Mouse (Mus musculus): ENCODE measurements around the gene 5730480H06Rik. TPM values are rescaled to one million over a fixed set of nuclear protein-coding genes. Genes with fewer than 3 reads are reported as not detected.

Gene 5730480H06Rik
- polyA plus RNA-seq (2021): 14.1 TPM

DNA sequence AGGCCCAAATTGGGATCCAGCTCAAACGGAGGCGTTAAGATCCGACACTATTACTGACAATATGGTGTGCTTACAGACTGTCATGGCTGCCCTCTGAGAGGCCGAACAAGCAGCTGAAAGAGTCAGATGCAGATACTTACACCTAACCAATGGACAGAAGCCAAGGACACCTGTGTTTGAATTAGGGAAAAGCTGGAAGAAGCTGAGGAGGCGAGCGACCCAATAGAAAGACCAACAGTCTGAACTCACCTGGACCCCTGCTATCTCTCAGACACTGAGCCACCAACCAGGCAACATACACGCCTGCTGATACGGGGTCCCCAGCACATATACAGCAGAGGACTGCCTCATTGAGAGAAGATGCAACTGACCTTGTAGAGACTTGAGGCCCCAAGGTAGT, at the start of gene 5730480H06Rik:
Gene 5730480H06Rik, plus strand, starts transcription at position 301 of the 400 bp plus-strand sequence.
- POLR2A ChIA-PET: no interaction called here

DNA sequence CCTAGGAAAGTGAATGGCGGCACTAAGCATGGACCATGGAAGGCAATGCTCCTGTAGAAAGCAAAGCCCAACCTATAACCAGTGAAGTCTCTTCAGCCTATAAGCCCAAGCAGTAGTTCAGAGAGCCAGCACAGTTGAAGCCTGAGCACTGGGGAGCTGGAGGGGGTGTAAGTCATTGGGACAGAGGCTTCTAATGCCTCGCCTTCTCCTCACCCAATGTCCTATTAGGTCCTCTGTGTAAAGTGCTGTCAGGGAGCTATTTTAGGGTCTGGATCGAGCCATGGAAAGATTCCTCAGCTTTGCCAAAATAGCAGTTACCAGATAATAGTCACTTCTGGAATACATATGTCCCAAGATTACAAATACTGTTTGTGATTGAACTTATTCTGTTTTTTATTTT, 26.6 kb upstream of the 5730480H06Rik start:
- DNase-seq (ENCODE audit: low read depth, low spot score): no peak
- ATAC-seq: no peak
- peaks cover 3% of the 10 kb centered on the region for H3K27me3 ChIP-seq
- ChIA-PET CTCF (no interaction called here), POLR2A (no interaction called here)
- in situ Hi-C loops (cut with MboI; ENCODE audit: low pct_unique_long_range_greater_than_20kb): no loop called here
- TF ChIP-seq CTCF (IDR thresholded peaks at IDR 0.05): no peak

More for the DNA sequence above, at the start of gene 5730480H06Rik:
- TF ChIP-seq CTCF (IDR thresholded peaks at IDR 0.05): no peak
- DNase-seq (ENCODE audit: low read depth, low spot score) (no peak), ATAC-seq (no peak)
- in situ Hi-C loops (cut with MboI; ENCODE audit: low pct_unique_long_range_greater_than_20kb): no loop called here
- CTCF ChIA-PET: interaction anchor here (1.7 kb wide), 1 partner anchor 20 kb away, joined by 3 read pairs; no protein-coding TSS in a partner anchor
- peaks cover 10% of the 10 kb centered on the region for H3K27me3 ChIP-seq

DNA sequence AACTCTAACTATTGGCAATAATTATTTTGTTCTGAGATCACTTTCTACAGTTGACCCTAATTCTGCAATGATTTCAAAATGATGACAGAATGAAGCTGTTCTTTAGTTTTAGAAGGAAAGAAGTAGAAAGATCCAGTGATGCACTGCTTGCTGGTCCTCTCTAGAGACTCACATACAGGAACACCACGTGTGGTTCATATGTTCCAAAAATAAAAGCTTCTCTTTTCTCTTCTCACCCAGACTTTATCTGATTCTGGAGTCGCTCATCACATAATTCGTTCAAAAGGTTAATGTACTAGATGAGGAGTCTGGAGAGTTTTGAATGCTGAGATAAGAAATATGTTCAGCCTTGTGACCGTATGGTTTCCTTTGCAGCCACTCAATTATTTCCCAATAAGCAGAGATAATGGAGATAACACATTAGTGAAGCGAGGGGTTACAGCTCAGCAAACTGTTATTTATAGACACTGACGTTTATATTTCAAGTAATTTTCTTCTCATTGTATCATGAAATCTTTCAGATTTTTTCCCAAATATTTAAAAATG, 12.6 kb upstream of the 5730480H06Rik start:
- H3K27me3 ChIP-seq: peaks cover 12% of the 10 kb centered on the region
- DNase-seq (ENCODE audit: low read depth, low spot score) (no peak), ATAC-seq (no peak)
- in situ Hi-C loops (cut with MboI; ENCODE audit: low pct_unique_long_range_greater_than_20kb): no loop called here
- TF ChIP-seq CTCF (IDR thresholded peaks at IDR 0.05): no peak
- ChIA-PET POLR2A (no interaction called here), CTCF (interaction anchor here (1.3 kb wide), 1 partner anchor 11 kb away, joined by 6 read pairs; no protein-coding TSS in a partner anchor)

DNA sequence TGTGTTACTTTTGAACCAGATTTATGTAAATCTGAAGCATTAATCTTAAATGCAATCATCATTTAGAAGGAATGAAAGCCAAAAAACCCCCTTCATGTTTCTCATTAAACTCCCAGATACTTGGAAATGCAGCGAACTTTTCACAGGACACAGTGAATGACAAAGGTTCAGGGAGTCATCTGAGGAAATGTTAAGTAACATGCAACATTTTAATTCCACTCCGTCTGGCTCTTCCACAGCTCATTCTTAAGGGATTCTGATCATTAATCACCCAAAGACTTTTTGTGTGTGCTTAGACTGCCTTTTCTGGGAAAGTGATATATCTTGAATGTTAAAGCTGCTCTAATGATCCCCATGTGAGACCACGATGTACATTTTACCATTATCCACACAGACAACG, 7.2 kb upstream of the 5730480H06Rik start:
- H3K27me3 ChIP-seq: peaks cover 14% of the 10 kb centered on the region
- no peak for TF ChIP-seq CTCF (IDR thresholded peaks at IDR 0.05)
- ChIA-PET CTCF (no interaction called here), POLR2A (no interaction called here)
- no peak for DNase-seq (ENCODE audit: low read depth, low spot score)
- in situ Hi-C loops (cut with MboI; ENCODE audit: low pct_unique_long_range_greater_than_20kb): no loop called here
- ATAC-seq: no peak

DNA sequence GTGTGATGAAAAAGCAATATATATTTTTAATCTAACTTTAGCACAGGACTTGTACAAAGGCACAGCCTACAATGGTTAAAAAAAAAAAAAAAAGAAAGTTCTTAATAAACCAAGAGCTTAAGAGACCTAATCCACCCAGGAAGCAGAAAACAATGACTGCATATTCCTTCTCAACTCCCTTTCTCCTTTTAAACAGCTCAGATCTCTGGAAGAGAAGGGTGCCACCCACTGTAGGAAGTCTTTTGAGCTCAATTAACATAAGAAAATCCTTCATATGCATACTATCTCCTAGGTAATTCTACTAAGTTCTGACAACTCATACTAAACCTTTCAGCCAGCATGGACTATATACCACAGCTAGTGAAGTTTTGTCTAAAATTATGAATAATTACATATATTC, 1.5 kb upstream of the 5730480H06Rik start:
- ATAC-seq (no peak), DNase-seq (ENCODE audit: low read depth, low spot score) (no peak)
- no peak for TF ChIP-seq CTCF (IDR thresholded peaks at IDR 0.05)
- peaks cover 19% of the 10 kb centered on the region for H3K27me3 ChIP-seq
- ChIA-PET POLR2A (no interaction called here), CTCF (interaction anchor here (1.8 kb wide), 1 partner anchor 11 kb away, joined by 6 read pairs; no protein-coding TSS in a partner anchor)
- in situ Hi-C loops (cut with MboI; ENCODE audit: low pct_unique_long_range_greater_than_20kb): no loop called here

DNA sequence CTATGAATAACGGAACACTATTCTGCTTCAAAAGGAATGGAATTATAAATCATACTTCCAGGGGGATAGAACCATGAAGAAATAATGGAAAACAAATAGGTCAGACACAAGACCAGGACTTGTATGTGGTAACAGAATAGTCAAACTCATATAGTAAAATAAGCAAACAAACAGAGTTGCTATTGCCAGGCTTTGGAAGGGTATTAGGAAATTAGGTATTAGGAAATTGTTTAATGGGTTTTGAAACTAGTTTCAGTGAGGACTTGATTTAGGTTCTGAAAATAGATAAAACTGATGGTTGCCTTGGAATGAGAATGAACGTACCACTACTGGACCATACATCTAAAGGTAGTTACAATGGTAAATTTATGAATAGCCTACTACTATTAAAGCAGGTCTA, 2.0 kb downstream of the 5730480H06Rik start:
- POLR2A ChIA-PET: no interaction called here
- CTCF ChIA-PET: no interaction called here
- TF ChIP-seq CTCF (IDR thresholded peaks at IDR 0.05): no peak
- in situ Hi-C loops (cut with MboI; ENCODE audit: low pct_unique_long_range_greater_than_20kb): no loop called here
- peaks cover 10% of the 10 kb centered on the region for H3K27me3 ChIP-seq
- DNase-seq (ENCODE audit: low read depth, low spot score) (no peak), ATAC-seq (no peak)

DNA sequence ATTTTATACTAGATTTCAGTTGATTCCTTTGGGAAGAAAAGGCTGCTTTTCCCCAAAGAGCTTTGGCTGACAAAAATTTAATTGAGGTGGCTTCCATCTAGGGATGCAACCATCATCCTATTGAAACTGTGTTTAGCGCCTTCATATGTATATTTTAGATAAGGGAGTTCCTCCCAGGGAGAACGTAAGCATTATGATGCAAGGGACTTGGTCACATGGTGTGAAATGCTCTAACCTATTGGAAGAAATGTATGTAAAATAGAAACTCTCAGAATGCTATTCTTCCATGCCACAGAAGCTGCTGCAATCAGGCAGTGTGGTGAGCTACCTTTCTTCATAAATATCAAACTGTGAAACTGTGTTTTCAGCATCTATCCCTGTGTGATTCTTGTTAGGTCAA, 3.1 kb downstream of the 5730480H06Rik start:
- no peak for ATAC-seq
- TF ChIP-seq CTCF (IDR thresholded peaks at IDR 0.05): no peak
- POLR2A ChIA-PET: interaction anchor here (1.0 kb wide), 1 partner anchor 13 kb away, joined by 3 read pairs; no protein-coding TSS in a partner anchor
- no peak for DNase-seq (ENCODE audit: low read depth, low spot score)
- CTCF ChIA-PET: no interaction called here
- H3K27me3 ChIP-seq: peaks cover 10% of the 10 kb centered on the region
- in situ Hi-C loops (cut with MboI; ENCODE audit: low pct_unique_long_range_greater_than_20kb): no loop called here

DNA sequence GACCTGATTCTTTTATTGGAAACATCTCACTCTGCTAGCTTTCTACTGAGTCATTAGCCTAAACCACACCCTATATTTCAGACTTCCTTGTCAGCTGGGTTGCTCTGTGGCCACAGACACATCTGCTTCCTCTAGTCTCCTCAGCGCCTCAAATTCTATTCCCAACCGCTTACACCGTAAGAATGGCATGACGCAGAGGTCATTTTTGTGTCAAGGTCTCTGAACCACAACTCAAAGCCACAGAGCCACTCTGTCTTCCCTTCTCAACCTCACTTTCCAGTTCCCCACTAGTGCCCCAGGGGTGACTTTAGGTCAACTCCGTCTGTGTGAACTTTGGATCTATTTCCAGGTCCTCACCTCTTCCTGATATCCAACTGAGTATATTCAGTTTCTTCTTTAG, 3.7 kb downstream of the 5730480H06Rik start:
- DNase-seq (ENCODE audit: low read depth, low spot score): no peak

DNA sequence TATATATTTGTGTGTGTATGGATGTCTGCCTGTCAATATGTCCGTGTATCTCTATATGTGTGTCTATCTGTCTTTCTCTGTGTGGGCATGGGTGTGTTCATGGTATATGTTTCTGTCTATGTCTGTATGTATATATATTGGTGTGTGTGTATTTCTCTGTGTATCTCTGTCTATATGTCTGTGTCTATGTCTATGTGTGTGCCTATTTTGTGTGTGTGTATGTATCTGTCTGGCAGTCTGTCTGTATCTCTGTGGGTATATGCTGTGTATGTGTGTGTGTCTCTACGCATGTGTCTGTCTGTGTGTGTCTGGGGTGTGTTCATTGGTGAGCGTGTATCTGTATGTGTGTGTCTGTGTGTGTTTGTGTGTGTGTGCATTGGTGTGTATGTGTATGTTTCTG, 5.7 kb downstream of the 5730480H06Rik start:
- H3K27me3 ChIP-seq: peaks cover 10% of the 10 kb centered on the region
- no peak for DNase-seq (ENCODE audit: low read depth, low spot score)
- no peak for ATAC-seq
- POLR2A ChIA-PET: no interaction called here
- CTCF ChIA-PET: no interaction called here
- in situ Hi-C loops (cut with MboI; ENCODE audit: low pct_unique_long_range_greater_than_20kb): no loop called here
- TF ChIP-seq CTCF (IDR thresholded peaks at IDR 0.05): no peak

More for the DNA sequence above, 3.7 kb downstream of the 5730480H06Rik start:
- TF ChIP-seq CTCF (IDR thresholded peaks at IDR 0.05): no peak
- ChIA-PET CTCF (no interaction called here), POLR2A (interaction anchor here (1.0 kb wide), 1 partner anchor 12 kb away, joined by 3 read pairs; no protein-coding TSS in a partner anchor)
- in situ Hi-C loops (cut with MboI; ENCODE audit: low pct_unique_long_range_greater_than_20kb): no loop called here
- ATAC-seq: no peak
- peaks cover 10% of the 10 kb centered on the region for H3K27me3 ChIP-seq

DNA sequence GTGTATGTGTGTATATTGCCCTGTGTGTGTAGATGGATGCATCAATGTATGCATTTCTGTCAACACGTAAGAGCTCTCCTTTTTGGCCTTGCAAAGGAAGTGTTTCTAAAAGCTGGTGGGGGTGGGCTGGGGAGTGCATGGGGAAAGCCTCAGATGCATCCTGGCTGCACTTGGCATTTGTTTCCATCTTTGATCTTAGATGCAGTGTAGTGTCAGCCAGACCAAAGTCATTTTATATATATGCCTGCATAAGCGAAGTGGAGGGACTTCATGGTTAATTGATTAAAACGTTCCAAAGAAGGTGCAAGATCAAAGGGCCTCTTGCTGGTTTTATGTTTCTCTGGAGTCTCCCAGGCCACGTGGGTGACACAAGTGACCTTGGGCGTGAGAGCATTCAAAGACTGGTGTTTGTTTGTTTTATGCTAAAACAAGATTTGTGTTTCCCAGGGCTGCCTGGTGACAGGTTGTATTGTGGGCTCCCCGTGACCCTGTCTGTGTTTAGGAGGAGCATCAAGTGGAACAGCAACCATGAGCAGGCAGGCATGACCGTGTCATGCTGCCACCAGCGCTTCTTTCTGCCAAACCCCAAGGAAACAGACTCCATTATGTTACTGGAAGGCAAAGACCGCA, 6.2 kb downstream of the 5730480H06Rik start:
- peaks cover 12% of the 10 kb centered on the region for H3K27me3 ChIP-seq
- DNase-seq (ENCODE audit: low read depth, low spot score) (no peak), ATAC-seq (no peak)
- ChIA-PET CTCF (no interaction called here), POLR2A (no interaction called here)
- in situ Hi-C loops (cut with MboI; ENCODE audit: low pct_unique_long_range_greater_than_20kb): no loop called here
- TF ChIP-seq CTCF (IDR thresholded peaks at IDR 0.05): no peak

DNA sequence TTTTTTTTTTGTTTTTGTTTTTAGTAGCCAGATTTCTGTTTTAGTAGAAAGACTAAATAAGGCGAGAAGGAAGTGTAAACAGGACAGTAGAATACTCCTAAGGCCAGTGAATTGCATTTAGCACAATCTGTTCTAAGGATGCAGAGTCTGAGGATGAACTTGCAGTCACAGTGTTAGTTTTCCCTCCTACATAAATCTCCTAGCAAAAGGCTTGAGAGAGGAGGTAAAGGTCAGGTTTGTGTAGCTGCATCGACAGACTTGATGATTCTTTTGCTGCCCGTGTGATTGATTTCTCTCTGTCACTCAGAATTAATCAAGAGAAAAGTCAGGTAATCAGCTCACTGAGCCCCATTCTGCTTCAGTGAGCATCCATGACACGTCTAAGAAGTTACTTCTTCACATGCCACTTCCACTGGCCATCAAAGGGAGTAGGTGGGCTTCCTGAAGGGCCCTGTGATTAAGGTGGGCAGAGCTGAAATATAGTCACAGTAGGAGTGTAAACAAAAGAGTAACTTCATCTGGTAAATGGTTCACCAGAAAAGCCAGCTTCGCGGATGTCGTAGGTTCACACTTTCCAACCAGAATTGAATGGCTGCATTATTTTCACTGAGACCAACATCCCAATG, 13.2 kb downstream of the 5730480H06Rik start:
- ATAC-seq (no peak), DNase-seq (ENCODE audit: low read depth, low spot score) (no peak)
- TF ChIP-seq CTCF (IDR thresholded peaks at IDR 0.05): no peak
- peaks cover 37% of the 10 kb centered on the region for H3K27me3 ChIP-seq
- in situ Hi-C loops (cut with MboI; ENCODE audit: low pct_unique_long_range_greater_than_20kb): loop anchor here (10.0 kb wide), 1 partner anchor 1896 kb away; no protein-coding TSS in a partner anchor
- ChIA-PET POLR2A (no interaction called here), CTCF (no interaction called here)
